Mouse (Mus musculus) testis, postnatal 10 days (tissue): ENCODE measurements at regions not wholly inside any gene's neighbourhood (a gene's known extent, or its start where the extent isn't known, plus 50 kb on each side); places are given as distances from the start of the nearest gene placed in this dataset.

Experiments
- DNase-seq: peaks from one replicate; pipeline ENCODE4 v3.0.0; 2021; ENCODE audit warnings: low spot score

GRCm38 (mm10) chr9:92856410-92857083 is 314.5 kb downstream of the Plod2 start:
- DNase-seq = no peak

GRCm38 (mm10) chr9:92865822-92866221 is 323.8 kb downstream of the Plod2 start:
- no peak for DNase-seq

DNA sequence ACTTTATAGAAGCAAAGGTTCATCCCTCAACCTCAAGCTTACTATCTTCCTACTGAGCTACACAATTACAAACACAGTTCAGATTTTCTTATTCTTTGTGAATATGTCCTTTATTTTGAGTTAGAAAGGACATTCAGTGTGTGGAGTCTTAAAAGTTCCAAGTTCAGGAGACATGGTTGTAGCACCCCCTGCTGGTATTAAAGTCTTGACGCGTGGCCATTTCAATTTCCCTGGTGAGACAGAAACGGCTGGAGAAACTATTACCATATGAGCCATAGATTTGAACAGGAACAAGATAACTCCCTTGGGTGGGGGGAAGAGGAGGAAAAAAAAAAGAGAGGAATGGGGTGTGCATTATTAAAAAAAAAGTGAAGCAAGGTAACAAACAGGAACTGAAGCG is 336.6 kb downstream of the Plod2 start:
- peak; percentile 68 for DNase-seq

GRCm38 (mm10) chr9:92879812-92880211 is 337.8 kb downstream of the Plod2 start:
- no peak for DNase-seq

GRCm38 (mm10) chr9:92882251-92882832 is 340.3 kb downstream of the Plod2 start:
- DNase-seq = no peak

- DNase-seq = no peak
Observed at GRCm38 (mm10) chr9:92890063-92890462, 348.0 kb downstream of the Plod2 start.

DNA sequence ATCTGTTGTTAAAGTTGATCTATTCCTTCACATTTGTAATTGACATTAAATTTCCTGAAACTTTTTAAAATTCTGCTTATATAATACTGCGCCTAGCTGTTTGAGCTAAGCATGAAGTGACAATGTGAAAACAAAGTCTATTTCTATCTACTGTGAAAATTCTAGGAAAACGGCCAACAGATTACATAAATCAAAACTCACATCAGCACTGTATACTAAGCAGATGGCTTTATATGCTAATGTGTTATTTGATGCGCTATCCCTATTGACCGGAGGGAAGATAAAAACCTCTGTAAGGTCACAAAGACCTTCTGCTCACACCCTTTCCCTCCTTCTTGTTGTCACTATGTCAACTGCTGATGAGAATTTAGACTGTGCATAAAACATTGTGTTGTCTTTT is 357.7 kb downstream of the Plod2 start:
- no peak for DNase-seq

- DNase-seq = no peak
Observed at GRCm38 (mm10) chr9:92907102-92907501, 365.1 kb downstream of the Plod2 start.

DNA sequence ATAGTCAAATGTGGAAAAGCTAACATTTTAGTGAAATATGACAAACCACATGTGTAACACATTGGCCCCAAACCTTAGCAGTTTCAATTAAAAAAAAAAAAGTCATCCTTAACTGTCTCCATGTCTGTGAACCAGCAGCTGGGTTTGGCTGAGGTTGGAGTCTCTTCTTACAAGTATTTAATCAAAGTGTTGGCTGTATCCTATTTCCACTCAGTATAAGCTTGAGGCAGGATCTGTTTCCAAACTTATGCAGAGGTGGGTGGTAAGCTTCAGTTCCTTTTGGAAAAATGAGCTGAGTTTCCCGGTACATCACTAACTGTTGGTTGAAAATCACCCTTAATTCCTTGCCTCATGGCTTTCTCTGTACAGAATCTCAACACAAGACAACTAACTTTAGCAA is 377.4 kb downstream of the Plod2 start:
- no peak for DNase-seq

DNA sequence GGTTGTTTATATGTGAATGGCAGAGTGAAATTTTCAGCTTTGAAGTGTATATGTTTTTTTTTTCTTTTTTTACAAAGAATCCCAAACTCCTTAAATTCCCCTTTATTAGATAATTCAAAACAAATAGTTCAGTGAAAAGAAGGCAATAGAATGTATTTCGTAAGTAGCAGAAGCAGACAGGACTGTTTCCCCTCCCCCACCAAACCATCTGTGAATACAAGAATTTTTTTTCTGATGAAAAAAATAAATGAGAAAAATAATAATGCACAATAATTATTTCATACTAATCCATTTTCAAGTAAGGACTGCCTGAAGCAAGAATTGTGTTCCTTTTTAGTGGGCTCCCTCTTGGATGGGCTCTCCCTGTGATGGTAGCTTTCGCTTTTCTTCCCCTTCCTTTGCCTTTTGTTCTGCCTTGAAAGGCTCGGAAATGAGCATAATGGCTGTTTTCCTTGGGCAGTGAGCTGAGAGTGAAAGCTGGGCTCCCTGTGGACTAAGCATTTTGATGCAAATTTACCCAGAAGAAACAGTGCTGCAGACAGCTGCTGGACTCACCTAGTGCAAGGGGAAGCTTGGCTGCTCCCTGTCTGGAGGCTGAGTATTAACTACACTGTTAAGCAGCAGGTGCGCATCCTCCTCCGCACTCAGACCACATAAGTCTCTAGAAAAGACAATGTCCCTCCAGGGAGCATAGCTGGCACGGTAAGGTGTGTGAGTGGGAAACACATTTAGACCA is 388.4 kb downstream of the Plod2 start:
- DNase-seq = no peak

GRCm38 (mm10) chr9:92937802-92938201 is 395.8 kb downstream of the Plod2 start:
- DNase-seq = no peak

- DNase-seq = no peak
Observed at GRCm38 (mm10) chr9:92950092-92950491, 408.1 kb downstream of the Plod2 start.

GRCm38 (mm10) chr9:92963275-92963674 is 421.3 kb downstream of the Plod2 start:
- no peak for DNase-seq

- no peak for DNase-seq
Observed at GRCm38 (mm10) chr9:92991759-92992158, 449.7 kb downstream of the Plod2 start.

DNA sequence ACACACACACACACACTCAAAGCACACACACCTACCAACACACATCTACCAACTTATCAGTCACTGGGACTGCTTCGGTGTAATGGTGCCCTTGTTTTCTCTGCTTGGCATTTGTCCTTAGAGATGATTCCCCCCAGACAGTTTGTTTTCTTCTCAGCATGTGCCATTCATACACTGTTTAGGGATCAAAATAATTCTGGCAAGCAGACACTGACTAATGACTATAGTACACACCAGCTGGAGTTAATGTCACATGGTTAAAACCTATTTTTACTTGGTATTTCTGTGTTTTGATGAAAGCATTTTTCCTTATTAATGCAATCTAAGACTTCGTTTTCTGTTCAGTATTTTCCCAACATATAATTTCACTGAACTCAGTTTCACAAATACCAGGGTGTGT is 454.1 kb downstream of the Plod2 start:
- no peak for DNase-seq

DNA sequence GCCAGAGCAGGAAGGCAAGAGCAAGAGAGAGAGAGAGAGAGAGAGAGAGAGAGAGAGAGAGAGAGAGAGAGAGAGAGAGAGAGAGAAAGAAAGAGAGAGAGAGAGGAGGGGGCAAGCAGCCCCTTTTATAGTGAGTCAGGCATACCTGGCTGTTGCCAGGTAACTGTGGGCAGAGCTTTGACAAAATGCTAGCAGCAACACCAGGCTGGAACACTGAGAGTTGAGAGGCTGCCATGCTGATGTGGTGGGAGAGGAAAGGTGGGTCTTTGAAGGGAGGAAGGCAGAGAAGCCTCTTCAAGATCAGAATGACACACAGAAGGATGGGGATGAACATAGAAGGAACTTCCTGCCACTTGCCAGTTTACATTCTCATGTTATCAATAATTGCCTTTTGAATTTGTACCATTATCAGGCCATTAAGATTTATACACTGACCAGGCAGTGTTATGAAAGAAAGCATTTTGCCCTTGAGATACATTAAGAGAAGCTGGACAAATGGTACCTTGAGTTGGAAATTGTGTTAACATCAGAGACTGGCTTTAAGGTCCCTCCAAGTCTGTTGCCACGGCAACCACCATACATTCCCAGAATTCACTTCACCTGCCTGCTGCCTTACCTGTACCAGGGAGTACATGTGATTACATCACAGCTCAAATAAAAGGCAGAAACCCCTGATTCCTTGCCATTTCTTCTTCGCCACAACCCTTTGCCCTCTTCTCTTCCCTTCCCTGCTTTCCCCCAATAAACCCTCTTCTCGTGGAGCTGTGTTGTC is 463.3 kb downstream of the Plod2 start:
- DNase-seq = no peak

- DNase-seq = no peak
Observed at GRCm38 (mm10) chr9:93008511-93009302, 466.7 kb downstream of the Plod2 start.

- no peak for DNase-seq
Observed at GRCm38 (mm10) chr9:93044298-93044912, 502.4 kb downstream of the Plod2 start.

GRCm38 (mm10) chr9:93072140-93072539 is 530.1 kb downstream of the Plod2 start:
- no peak for DNase-seq

GRCm38 (mm10) chr9:93083114-93083513 is 541.1 kb downstream of the Plod2 start:
- no peak for DNase-seq

DNA sequence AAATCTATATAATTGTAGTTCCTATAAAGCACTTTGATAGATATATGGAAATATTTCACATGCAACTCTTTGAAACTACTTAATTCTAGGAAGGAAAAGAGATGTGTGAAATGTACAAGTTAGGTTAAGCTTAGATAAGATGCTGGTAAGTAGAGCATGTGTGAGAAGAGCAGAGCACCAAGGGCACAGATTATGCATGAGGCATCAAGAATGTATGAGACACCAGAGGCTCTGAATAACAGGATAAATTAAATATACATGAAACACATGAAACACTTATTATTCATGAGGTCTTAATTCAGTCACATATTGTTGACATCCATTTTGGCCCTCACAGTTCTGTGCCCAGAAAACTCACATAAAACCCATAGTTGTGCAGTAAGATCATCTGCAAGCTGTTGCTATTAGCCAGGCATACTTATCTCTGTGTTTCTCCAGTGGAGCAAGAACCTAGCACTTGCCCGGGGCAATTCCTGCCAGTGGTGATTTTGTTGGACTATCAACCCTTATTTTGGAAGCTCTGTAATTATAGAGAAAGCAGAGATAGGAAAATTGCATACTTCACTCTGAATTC is 556.1 kb downstream of the Plod2 start:
- no peak for DNase-seq
